Mouse (Mus musculus): ENCODE data around the gene Sspo.

GRCm38 (mm10) chr6:48452151-48452550 lies 4.1 kb downstream of the Sspo start:
- no peak for TF ChIP-seq POLR2A (IDR thresholded peaks at IDR 0.05; ENCODE audit: borderline replicate concordance, control insufficient read depth, low read depth, low read length)
- no peak for TF ChIP-seq CTCF (IDR thresholded peaks at IDR 0.05; ENCODE audit: control insufficient read depth, insufficient read depth, low read length)

Measured in bone marrow, adult 2 months (tissue).